Mouse (Mus musculus) hindbrain, embryonic 11.5 days (tissue): ENCODE measurements around the gene Ubac1. TPM values are rescaled to one million over a fixed set of nuclear protein-coding genes. Genes with fewer than 3 reads are reported as not detected.

Source experiments
- ATAC-seq: fragments of 200-750 bp; cut with Nextera tagmentation; 2 replicates; pipeline ENCODE4 v1.8.0; 2017; ENCODE audit warnings: mild to moderate bottlenecking, moderate TSS enrichment, moderate library complexity; ENCODE audit not compliant: low FRiP score
- DNase-seq: peaks from one replicate; pipeline ENCODE4 v3.0.0-alpha.2; 2015; ENCODE audit warnings: low spot score
- H3K27ac ChIP-seq: fragments of 300-500 bp; sonication (generic); 2 replicates; pipeline ENCODE4 v1.5.1; 2014; ENCODE audit warnings: mild to moderate bottlenecking, low read depth, low read length
- H3K27me3 ChIP-seq: fragments of 300-500 bp; sonication (generic); 2 replicates; pipeline ENCODE4 v1.6.1; 2014; ENCODE audit warnings: mild to moderate bottlenecking, low read length, moderate library complexity, mixed read lengths; ENCODE audit not compliant: control insufficient read depth, insufficient read depth
- H3K36me3 ChIP-seq: fragments of 300-500 bp; sonication (generic); 2 replicates; pipeline ENCODE4 v1.6.1; 2014; ENCODE audit warnings: mild to moderate bottlenecking, low read length, moderate library complexity, mixed read lengths; ENCODE audit not compliant: control insufficient read depth, insufficient read depth
- H3K4me1 ChIP-seq: fragments of 300-500 bp; sonication (generic); replicated peaks from 2 replicates; pipeline ENCODE4 v1.6.1; 2014; ENCODE audit warnings: low read length, mixed read lengths; ENCODE audit not compliant: control insufficient read depth, insufficient read depth
- H3K4me2 ChIP-seq: fragments of 300-500 bp; sonication (generic); replicated peaks from 2 replicates; pipeline ENCODE4 v1.6.1; 2014; ENCODE audit warnings: mild to moderate bottlenecking, low read depth, low read length
- H3K4me3 ChIP-seq: fragments of 300-500 bp; sonication (generic); 2 replicates; pipeline ENCODE4 v1.5.1; 2014; ENCODE audit warnings: low read depth, low read length
- H3K9ac ChIP-seq: fragments of 300-500 bp; sonication (generic); 2 replicates; pipeline ENCODE4 v1.6.1; 2014; ENCODE audit warnings: low read depth, low read length
- H3K9me3 ChIP-seq: fragments of 300-500 bp; sonication (generic); 2 replicates; pipeline ENCODE4 v1.6.1; 2016; ENCODE audit warnings: low read length; ENCODE audit not compliant: control insufficient read depth
- WGBS: fragments of 180-500 bp; shearing (Covaris S2); extraction: QIAGEN DNeasy Blood & Tissue Kit; methylation state at CpG from one replicate; pipeline ENCODE4 v1.1.7; 2014; 5-methylcytosine and 5-hydroxymethylcytosine counted together
- polyA plus RNA-seq: library from polyadenylated mRNA; unstranded; fragments of >200 nt; fragmentation: Nextera tagmentation; extraction: Ambion mirVana; gene quantifications from 2 replicates; pipeline ENCODE4 v1.2.1, GENCODE M21; 2014

Gene Ubac1
- polyA plus RNA-seq, 1 experiment from 2014 or later = 106 TPM

GRCm38 (mm10) chr2:26037386-26037785 lies 15.8 kb upstream of the Ubac1 start:
- no peaks in the 10 kb centered on the region for H3K9me3 ChIP-seq
- 62% methylated on average over 6 of the region's 6 CpGs for WGBS
- H3K4me2 ChIP-seq = no peak overlapping the region
- H3K36me3 ChIP-seq = no peaks in the 10 kb centered on the region
- H3K9ac ChIP-seq = no peak overlapping the region
- H3K27me3 ChIP-seq = no peaks in the 10 kb centered on the region
- ATAC-seq (no peak), DNase-seq (no peak)
- H3K4me1 ChIP-seq = no peaks in the 10 kb centered on the region
- no peak overlapping the region for H3K4me3 ChIP-seq
- no peak overlapping the region for H3K27ac ChIP-seq

- no peak for ATAC-seq
These were observed 12.9 kb upstream of the Ubac1 start for GRCm38 (mm10) chr2:26034344-26035050.

GRCm38 (mm10) chr2:26030288-26030687 lies 8.7 kb upstream of the Ubac1 start:
- no peaks in the 10 kb centered on the region for H3K4me1 ChIP-seq
- H3K36me3 ChIP-seq = no peaks in the 10 kb centered on the region
- ATAC-seq (no peak), DNase-seq (no peak)
- H3K4me2 ChIP-seq = no peak overlapping the region
- H3K9me3 ChIP-seq = no peaks in the 10 kb centered on the region
- H3K4me3 ChIP-seq = no peak overlapping the region
- no peak overlapping the region for H3K9ac ChIP-seq
- no peak overlapping the region for H3K27ac ChIP-seq
- WGBS = 51% methylated on average over 3 of the region's 3 CpGs
- H3K27me3 ChIP-seq = no peaks in the 10 kb centered on the region

More at GRCm38 (mm10) chr2:26034344-26035050, 12.9 kb upstream of the Ubac1 start:
- H3K27me3 ChIP-seq = no peaks in the 10 kb centered on the region
- no peak overlapping the region for H3K4me3 ChIP-seq
- no peak overlapping the region for H3K27ac ChIP-seq
- no peaks in the 10 kb centered on the region for H3K4me1 ChIP-seq
- H3K9ac ChIP-seq = no peak overlapping the region
- no peaks in the 10 kb centered on the region for H3K9me3 ChIP-seq
- no peak for DNase-seq
- whole genome bisulfite sequencing = 89% methylated on average over 15 of the region's 15 CpGs
- H3K4me2 ChIP-seq = no peak overlapping the region
- no peaks in the 10 kb centered on the region for H3K36me3 ChIP-seq

DNA sequence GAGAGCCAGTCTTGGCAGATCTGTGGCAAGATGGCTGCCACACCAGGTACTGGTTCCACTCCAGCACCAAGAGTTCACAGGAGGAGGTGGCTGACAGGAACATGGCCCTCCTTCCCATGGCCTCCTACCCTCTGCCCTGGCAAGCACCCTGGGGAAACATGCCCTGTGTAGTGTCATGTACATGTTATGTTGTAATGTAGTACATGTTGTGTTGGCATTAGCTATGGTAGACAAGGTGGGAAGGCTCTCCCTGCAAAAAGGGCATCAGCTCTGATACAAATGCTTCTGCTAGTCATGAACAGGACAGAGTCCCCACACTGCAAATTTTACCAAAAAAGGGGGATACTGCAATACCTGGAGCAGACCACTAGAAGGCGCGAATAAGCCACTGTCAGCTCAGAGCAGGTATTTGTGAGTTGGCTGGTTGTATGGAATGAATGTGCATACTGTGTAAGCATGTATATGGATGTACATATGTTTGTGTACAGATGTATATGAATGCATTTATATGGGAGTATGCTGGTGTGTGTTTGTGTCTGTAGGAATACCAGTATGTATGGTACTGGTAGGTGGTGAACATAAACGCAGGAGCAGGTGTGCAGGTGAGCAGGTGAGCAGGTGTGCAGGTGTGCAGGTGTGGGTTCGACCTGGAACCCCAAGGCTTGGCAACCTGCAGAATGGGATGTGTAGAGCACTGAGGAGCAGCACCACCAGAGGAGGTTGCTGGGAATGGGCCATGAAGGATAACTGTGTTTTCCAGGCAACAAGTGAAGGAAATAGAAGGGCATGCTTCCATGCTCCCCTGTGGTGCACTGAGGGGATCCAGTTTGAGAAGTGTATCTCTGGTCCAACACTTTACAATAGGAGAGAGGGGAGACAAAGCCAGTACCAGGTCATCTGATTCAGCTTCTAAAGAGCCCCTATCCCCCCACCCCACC lies 2.9 kb upstream of the Ubac1 start:
- 32% methylated on average over 4 of the region's 4 CpGs for WGBS
- Histone ChIP-seq H3K36me3 (no peaks in the 10 kb centered on the region), H3K4me1 (0 out of 2 replicates have a peak, but pooled peaks cover 2% of the 10 kb centered on the region), H3K9me3 (no peaks in the 10 kb centered on the region), H3K9ac (no peak overlapping the region), H3K4me3 (no peak overlapping the region), H3K27ac (no peak overlapping the region), H3K27me3 (no peaks in the 10 kb centered on the region), H3K4me2 (no peak overlapping the region)
- ATAC-seq (no peak), DNase-seq (peak; percentile 60)

- 82% methylated on average over 1 of the region's 1 CpGs for WGBS
These were observed 1.1 kb upstream of the Ubac1 start for GRCm38 (mm10) chr2:26022626-26023025.

DNA sequence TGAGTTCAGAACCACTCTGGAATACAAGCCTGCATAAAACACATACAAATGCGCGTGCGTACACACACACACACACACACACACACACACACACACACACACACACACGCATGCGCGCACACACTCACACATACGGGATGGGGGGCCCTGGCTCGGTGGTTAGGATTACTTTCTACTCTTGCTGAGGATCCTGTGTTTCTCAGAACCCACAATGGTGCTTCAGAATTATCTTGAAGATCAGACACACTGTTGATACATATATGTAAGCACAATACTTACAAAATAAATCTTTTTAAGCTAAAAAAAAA lies 665 bp upstream of the Ubac1 start:
- Histone ChIP-seq H3K4me3 (peak overlapping the region; percentile 81; the same call in 1 of the 2 replicates), H3K27ac (no peak overlapping the region), H3K4me1 (0 out of 2 replicates have a peak, but pooled peaks cover 2% of the 10 kb centered on the region), H3K4me2 (no peak overlapping the region), H3K36me3 (no peaks in the 10 kb centered on the region), H3K27me3 (no peaks in the 10 kb centered on the region), H3K9ac (no peak overlapping the region), H3K9me3 (no peaks in the 10 kb centered on the region)
- no peak for DNase-seq
- 83% methylated on average over 8 of the region's 8 CpGs for WGBS
- no peak; the same call in 1 of the 2 replicates for ATAC-seq

More at GRCm38 (mm10) chr2:26022626-26023025, 1.1 kb upstream of the Ubac1 start:
- H3K27me3 ChIP-seq = no peaks in the 10 kb centered on the region
- H3K9me3 ChIP-seq = no peaks in the 10 kb centered on the region
- no peak overlapping the region for H3K9ac ChIP-seq
- H3K4me1 ChIP-seq = 0 out of 2 replicates have a peak, but pooled peaks cover 2% of the 10 kb centered on the region
- H3K36me3 ChIP-seq = no peaks in the 10 kb centered on the region
- H3K4me2 ChIP-seq = no peak overlapping the region
- no peak overlapping the region for H3K27ac ChIP-seq
- H3K4me3 ChIP-seq = no peak overlapping the region
- no peak for DNase-seq
- no peak for ATAC-seq

- H3K36me3 ChIP-seq = no peaks in the 10 kb centered on the region
- peak overlapping the region; percentile 81 for H3K4me3 ChIP-seq
- DNase-seq = no peak
- 0 out of 2 replicates have a peak, but pooled peaks cover 2% of the 10 kb centered on the region for H3K4me1 ChIP-seq
- peak overlapping the region; percentile 82 for H3K4me2 ChIP-seq
- peak overlapping the region; percentile 71 for H3K27ac ChIP-seq
- 2% methylated on average over 37 of the region's 38 CpGs for WGBS
- no peaks in the 10 kb centered on the region for H3K27me3 ChIP-seq
- ATAC-seq = peak; percentile 45
- no peaks in the 10 kb centered on the region for H3K9me3 ChIP-seq
- peak overlapping the region; percentile 83 for H3K9ac ChIP-seq
These were observed 610 bp downstream of the Ubac1 start for GRCm38 (mm10) chr2:26020714-26021560.

DNA sequence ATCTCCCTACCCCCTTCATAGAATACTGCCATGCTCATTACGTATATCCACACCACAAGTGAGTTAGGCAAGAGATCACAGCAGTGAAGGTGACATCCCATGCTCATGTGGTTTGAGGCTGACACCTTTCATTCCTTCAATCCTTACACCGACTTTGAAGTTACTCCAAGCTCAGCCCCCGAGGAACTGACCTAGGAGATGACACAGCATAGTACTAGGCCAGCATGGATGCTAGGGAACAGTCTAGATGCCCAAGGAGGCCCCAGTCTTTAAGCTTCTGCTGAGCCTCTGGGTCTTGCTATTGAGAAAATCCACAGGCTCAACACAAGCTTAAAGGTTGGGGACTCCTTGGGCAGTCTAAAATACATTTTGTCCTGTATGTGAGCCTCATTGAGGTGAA lies 1.6 kb downstream of the Ubac1 start:
- Histone ChIP-seq H3K36me3 (no peaks in the 10 kb centered on the region), H3K4me3 (no peak overlapping the region), H3K27ac (no peak overlapping the region), H3K4me2 (0 out of 2 replicates have a peak overlapping the region, but pooled peaks have one; percentile 82), H3K9me3 (no peaks in the 10 kb centered on the region), H3K9ac (no peak overlapping the region), H3K4me1 (0 out of 2 replicates have a peak, but pooled peaks cover 2% of the 10 kb centered on the region), H3K27me3 (no peaks in the 10 kb centered on the region)
- ATAC-seq = no peak
- 84% methylated on average over 3 of the region's 3 CpGs for WGBS
- no peak for DNase-seq
